Mouse (Mus musculus): Measurements from ENCODE around the gene Tle3.
A peak's percentile ranks its signal among the peaks of the same experiment; 100 is the strongest.

The Tle3 gene

DNA sequence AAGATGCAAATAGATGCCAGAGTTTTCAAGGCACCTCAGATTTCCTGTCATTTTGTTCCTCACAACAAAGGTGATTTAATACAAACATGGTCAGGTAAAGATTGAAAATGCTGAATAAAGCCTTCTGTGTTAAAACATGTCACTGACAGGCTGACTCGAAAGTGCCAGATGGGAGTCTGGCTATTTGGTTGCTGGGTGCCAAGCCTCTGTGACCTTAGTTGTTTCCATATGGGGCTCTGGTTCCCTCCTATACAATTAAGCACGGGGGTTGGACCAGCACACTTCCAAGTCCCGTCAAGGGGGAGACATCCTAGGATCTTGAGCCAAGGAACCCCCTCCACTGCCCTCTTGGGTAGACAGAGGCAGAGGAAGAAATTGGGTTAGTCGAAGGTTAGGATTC, 13.2 kb upstream of the Tle3 start:
- DNase-seq (ENCODE audit: low spot score in 2 of 2), result no peak

GRCm38 (mm10) chr9:61359741-61360140, 12.4 kb upstream of the Tle3 start:
- no peak for DNase-seq (ENCODE audit: low spot score in 2 of 2)

- DNase-seq (ENCODE audit: low spot score in 2 of 2), result no peak
Observed at GRCm38 (mm10) chr9:61360163-61360562, 12.0 kb upstream of the Tle3 start.

GRCm38 (mm10) chr9:61360727-61361631, 11.2 kb upstream of the Tle3 start:
- DNase-seq (ENCODE audit: low spot score in 2 of 2), result no peak

GRCm38 (mm10) chr9:61363194-61363593, 9.0 kb upstream of the Tle3 start:
- no peak for DNase-seq (ENCODE audit: low spot score in 2 of 2)

DNA sequence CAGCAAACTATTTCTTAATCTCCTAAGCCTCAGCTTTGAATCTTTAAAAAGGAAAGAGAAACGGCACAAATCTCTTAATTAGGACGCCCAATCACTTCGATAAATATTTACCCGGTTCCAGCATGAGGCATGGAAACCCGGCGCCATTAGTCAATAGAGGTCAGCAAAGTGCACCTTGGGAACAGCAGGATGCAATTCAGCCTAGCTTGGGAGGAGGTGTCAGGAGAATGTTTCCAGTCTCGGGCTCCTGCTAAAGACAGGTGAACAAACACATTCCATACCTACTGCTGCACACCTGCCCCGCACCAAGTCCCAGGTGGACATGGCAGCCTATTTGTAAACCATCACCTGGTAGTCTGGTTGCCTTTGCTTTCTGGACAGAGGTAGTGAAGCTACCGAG, 6.1 kb upstream of the Tle3 start:
- no peak for DNase-seq (ENCODE audit: low spot score in 2 of 2)

- DNase-seq (ENCODE audit: low spot score in 2 of 2), result no peak
Observed at GRCm38 (mm10) chr9:61367156-61367555, 5.0 kb upstream of the Tle3 start.

DNA sequence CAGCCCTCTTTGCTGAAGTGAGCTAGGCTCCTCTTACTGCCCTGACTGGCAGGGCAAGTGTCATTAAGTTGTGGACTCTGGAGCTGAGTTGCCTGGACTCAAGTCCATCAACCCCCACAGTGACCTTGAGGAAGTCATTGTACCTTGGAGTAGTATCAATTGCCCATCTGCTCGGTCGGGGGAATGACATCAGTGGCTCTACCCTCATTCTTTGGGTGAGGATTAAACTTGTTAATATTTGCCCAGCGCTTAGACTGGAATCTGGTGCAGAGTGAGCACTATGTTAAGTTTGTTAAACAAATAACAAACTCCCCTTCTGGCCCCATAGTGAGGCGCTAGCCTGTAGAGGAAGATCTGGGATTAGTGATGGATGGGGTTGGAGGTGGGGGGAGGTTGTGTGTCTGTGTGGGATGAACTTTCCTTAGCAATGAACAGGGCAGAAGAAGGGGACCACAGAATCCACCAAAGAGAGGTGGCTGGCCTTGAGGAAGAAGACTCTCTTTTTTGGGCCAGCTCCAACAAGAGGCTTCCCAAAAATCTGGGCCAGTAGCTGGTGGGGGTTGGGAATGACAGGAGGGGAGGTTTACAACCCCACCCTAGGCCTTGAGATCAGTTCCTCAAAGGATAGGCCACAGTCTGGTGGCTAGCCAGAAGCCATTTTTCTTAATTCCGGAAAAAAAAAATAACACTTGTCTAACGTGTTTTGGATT, 4.2 kb upstream of the Tle3 start:
- DNase-seq (ENCODE audit: low spot score in 2 of 2), result no peak

GRCm38 (mm10) chr9:61368567-61369240, 3.5 kb upstream of the Tle3 start:
- peak; percentile 69 to 73 for DNase-seq (ENCODE audit: low spot score in 2 of 2)

GRCm38 (mm10) chr9:61369316-61370273, 2.6 kb upstream of the Tle3 start:
- DNase-seq (ENCODE audit: low spot score in 2 of 2), result peak; percentile 68 to 71

DNA sequence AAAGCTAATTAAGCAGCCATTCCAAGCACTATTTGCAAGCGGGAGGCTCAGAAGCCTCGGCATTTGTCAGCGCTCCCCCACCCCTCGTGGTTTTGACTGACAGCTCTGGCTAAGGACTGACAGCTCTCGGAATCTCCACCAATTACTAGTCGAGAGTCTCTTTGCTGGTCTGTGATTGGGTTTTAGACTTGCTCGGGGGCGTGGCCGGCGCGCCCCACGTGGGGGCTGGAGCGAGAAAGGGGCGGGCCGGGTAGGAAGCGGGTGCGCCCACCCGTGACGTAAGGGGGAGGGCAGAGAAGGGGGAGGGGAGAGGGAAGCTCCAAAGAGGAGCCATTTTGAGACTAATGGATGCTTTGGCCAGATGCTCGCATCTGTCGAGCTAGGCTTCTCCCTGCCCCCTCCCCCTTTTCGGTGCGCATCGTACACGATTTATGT, 1.7 kb upstream of the Tle3 start:
- peak; percentile 100 for DNase-seq (ENCODE audit: low spot score in 2 of 2)

DNA sequence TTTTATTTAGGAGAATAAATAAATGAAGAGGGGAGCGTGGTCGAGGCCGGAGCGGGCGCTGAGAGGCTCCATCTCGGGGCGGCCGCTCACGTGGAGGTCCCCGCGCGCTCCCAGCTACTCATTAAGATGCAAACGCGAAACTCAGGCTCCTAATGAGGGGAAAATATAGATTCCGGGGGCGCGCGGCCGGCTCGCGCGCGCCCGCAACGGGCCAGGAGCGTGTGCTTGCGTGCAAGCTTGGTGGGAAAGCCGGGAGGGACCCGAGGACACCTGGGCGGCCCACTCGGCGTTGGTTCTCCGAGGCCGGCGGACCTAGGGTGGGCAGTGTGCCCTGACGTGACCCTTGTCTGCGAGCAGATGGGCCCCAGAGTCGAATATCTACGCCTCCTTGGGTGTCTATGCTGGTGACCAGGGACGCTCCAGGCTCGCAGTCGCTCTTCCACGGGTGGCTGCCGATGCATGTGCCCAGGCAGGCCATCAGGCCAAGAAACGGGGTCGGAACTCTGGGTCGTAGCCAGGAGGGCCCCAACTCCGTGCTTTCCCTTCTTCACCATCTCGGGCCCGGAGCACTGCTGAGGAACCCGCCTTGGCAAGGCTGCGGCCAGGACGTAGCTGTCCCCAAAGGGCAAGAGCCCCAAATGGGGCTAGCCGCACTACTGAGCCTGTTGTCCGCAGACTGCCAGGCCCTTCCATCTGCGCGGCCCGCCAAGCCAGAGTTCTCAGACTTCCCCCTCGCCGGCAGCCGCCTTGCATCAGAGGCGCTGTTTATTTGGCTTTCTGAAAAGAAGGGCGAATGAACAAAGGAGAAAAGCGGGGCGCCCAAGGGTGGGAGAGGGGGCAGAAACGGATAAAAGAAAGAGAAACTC, 1.0 kb upstream of the Tle3 start:
- DNase-seq (ENCODE audit: low spot score in 2 of 2), result peak; percentile 86 to 89

DNA sequence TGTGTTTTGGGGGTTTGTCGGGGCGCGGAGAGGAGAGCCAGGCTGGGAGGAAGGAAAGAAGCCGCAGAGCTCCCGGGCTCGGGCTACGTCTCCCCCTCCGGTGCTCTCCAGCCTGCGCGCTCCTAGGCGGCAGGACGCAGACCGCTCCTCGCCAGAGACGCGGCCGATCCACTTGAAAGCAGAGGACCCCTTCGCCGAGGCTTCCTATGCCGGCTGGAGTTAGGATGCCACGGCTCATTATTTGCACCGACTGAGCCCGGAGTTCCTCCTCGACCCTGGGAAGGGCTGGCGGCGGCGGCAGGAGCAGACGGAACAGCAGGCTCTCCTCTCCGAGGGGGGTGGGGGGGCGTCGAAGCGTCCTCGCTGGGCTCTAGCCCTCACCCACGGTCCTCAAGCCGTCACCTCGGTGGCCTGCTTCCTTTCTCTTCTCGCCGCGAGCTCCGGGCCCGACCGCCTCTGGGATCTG, 377 bp downstream of the Tle3 start:
- DNase-seq (ENCODE audit: low spot score in 2 of 2), result no peak

GRCm38 (mm10) chr9:61372976-61373633, 939 bp downstream of the Tle3 start:
- DNase-seq (ENCODE audit: low spot score in 2 of 2), result peak; percentile 54 to 63

DNA sequence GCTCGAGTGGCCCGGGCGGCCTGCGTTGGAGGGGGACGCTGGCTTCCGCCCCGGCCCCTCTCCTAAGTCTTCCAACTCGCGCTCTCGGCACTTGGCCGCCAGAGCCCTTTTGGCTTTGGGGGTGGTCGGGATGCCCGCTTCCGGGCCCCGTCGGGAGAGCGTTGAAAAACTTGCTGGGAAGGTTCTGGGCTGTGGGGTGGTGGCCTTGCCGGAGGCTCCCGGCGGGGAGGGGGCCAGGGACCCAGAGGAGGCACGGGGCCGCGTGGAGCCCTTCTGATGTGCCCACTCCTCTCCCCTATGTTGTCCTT, 1.4 kb downstream of the Tle3 start:
- DNase-seq (ENCODE audit: low spot score in 2 of 2), result peak in 1 of 2 experiments; percentile 53

DNA sequence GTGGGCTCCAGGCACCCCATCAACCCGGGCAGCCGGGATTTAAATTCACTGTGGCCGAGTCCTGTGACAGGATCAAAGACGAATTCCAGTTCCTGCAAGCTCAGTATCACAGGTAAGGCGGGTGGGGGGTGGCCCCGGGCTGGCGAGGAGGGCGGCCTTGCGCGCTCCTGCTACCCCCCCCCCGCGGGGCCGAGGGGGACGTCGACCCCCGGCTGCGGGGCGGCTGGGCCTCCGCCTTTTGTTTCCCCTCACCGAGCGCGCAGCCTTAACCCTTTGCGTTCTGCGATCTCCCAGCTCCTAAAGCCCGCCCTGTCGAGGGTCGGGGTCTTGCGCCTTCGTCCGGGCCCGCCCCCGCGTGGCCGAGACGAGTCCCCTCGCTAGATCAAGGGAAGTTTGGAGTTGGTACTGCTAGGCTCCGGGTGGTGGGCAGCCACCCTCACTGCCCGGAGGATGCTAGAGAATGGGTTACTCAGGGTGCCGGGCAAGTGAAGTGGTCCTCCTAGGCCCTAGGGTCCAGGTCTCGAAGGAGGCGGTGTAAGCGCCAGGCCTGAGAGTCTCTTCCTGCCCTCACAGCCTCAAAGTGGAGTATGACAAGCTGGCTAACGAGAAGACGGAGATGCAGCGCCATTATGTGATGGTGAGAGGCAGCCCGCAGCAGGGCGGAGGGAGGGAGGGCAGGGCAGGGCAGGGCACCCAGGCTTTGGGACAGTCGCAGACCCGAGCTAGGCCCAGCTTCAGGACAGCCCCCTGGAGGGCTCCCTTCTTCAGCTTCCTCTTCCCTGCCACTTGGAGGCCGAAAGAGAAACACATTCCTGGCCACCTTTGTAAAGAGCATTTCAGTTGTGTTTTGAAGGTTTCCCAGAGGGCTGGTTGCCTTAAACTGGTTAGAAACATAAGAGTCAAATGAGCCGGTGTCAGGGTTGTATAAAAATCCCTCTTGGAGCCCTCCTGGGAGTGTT, 2.1 kb downstream of the Tle3 start:
- DNase-seq (ENCODE audit: low spot score in 2 of 2), result peak in 1 of 2 experiments; percentile 57

- DNase-seq (ENCODE audit: low spot score in 2 of 2), result no peak
Observed at GRCm38 (mm10) chr9:61375002-61375401, 2.8 kb downstream of the Tle3 start.

DNA sequence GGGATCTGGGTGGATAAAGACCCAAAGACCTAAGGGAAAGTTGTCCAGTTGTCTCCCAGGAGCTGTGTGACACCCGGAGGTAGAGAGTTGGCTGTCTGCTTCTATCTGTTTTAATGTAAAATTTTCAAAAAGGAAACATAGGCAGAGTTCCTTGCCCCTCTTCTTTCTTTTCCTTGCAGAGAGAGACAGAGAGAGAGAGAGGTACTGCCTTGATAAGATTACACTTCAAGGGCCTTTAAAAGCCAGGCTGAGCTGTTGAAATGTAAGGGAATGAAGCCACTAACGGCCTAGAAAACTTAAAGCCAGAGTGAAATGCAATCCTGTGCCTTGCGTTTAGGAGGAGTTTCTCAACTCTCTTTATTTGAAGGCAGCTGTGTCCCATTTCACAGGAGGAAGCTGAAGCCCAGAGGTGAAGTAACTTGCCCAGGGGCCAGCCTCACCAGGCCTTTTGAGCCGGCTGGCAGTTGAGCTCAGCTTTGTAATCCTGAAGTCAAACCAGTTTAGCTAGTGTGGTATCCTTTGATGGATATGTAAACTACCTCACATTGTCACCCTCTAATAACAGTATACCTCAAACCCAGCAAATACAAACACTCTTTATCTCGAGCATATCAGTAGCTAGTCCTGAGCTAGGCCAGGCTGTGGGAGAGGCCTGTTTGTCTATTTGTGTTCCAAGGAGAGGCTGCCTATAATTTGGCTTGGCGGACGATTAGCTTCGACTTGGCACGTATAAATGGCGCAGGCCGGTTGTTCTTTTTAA, 3.8 kb downstream of the Tle3 start:
- DNase-seq (ENCODE audit: low spot score in 2 of 2), result no peak
